43 mouse cellular contexts compared by ENCODE assay signal in the genomic region with DNA sequence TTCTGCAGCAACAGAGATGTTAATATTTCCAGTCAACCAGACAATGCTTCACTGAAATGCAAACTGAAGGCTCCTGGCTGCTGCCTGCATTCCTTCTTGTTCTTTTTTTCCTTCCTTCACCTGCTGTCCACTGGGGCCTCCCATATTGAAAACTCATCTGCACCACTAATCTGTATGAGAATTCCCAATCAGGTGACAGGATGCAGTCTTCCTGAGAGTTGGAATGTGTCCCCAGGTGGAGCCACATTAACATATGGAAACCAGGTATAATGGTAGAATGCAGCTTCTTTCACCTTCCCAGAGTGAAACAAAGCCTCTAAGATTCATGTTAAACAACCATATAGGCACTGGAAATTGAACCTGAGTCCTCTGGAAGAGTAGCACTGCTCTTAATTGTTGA. TPM values are rescaled to one million over a fixed set of nuclear protein-coding genes. Genes with fewer than 3 reads are reported as not detected.
"Had no signal": no experiment of that assay in that cellular context is flagged by ENCODE, and none has a peak within 500 bp of the region (broad histone marks: within the 10 kb centered on the region; RNA-seq: fewer than 3 reads in every experiment).

No protein-coding gene starts in this region.

- H3K27me3 ChIP-seq: heart, embryonic 12.5 days; hindbrain, embryonic 12.5 days; hindbrain, embryonic 15.5 days; kidney, embryonic 15.5 days; limb, embryonic 13.5 days; limb, embryonic 15.5 days; liver, embryonic 12.5 days had no signal

- H3K9ac ChIP-seq: heart, embryonic 12.5 days; hindbrain, embryonic 12.5 days; hindbrain, embryonic 15.5 days; kidney, embryonic 15.5 days; limb, embryonic 13.5 days; limb, embryonic 15.5 days; liver, embryonic 12.5 days had no signal

- H3K4me2 ChIP-seq: heart, embryonic 12.5 days; hindbrain, embryonic 12.5 days; hindbrain, embryonic 15.5 days; kidney, embryonic 15.5 days; limb, embryonic 13.5 days; limb, embryonic 15.5 days; liver, embryonic 12.5 days had no signal

- H3K36me3 ChIP-seq: heart, embryonic 10.5 days; heart, embryonic 12.5 days; hindbrain, embryonic 10.5 days; hindbrain, embryonic 15.5 days; liver, embryonic 12.5 days had no signal

- H3K4me3 ChIP-seq: gastrocnemius, adult 2 months; heart, embryonic 10.5 days; heart, embryonic 12.5 days; hindbrain, embryonic 10.5 days; hindbrain, embryonic 12.5 days; hindbrain, embryonic 15.5 days; kidney, embryonic 15.5 days; limb, embryonic 13.5 days; limb, embryonic 15.5 days; liver, embryonic 12.5 days had no signal

- ATAC-seq: hindbrain, postnatal 0 days; intestine, embryonic 16.5 days; liver, embryonic 12.5 days had no signal

- H3K27ac ChIP-seq: gastrocnemius, adult 2 months; heart, embryonic 10.5 days; hindbrain, embryonic 10.5 days; hindbrain, embryonic 12.5 days; hindbrain, embryonic 15.5 days; hindbrain, postnatal 0 days; kidney, embryonic 15.5 days; kidney, postnatal 0 days; limb, embryonic 13.5 days; limb, embryonic 15.5 days; liver, embryonic 12.5 days had no signal

- H3K9me3 ChIP-seq: heart, embryonic 10.5 days; heart, embryonic 12.5 days; hindbrain, embryonic 10.5 days; hindbrain, embryonic 12.5 days; hindbrain, embryonic 15.5 days; kidney, embryonic 15.5 days; limb, embryonic 13.5 days; limb, embryonic 15.5 days; liver, embryonic 12.5 days had no signal

- DNase-seq: gastrocnemius, adult 2 months; gastrocnemius, postnatal 10 days; gastrocnemius, postnatal 25 days; heart, adult 18-20 months; heart, postnatal 10 days; heart, postnatal 4 days; kidney, adult 11 months; kidney, adult 2 months; kidney, adult 9 months; kidney, postnatal 14 days; kidney, postnatal 36 days; layer of hippocampus, adult 9-11 months; layer of hippocampus, postnatal 36 days; left cerebral cortex, postnatal 4 days had no signal

RNA-seq across cellular contexts. Expression of gene 1700015G11Rik, which starts 57.8 kb away (rescaled TPM):
- total RNA-seq: gastrocnemius, adult 2 months; gastrocnemius, postnatal 10 days; gastrocnemius, postnatal 25 days; gastrocnemius, postnatal 4 days; granulocyte monocyte progenitor cell, adult 5-6 weeks; heart, adult 18-20 months; heart, adult 8-10 months; heart, postnatal 10 days; heart, postnatal 25 days; heart, postnatal 4 days; hindbrain, postnatal 0 days; layer of hippocampus, adult 18-20 months; layer of hippocampus, adult 8-10 months; layer of hippocampus, postnatal 14 days; layer of hippocampus, postnatal 36 days; left cerebral cortex, adult 18-20 months; left cerebral cortex, adult 8-10 months; left cerebral cortex, postnatal 10 days; left cerebral cortex, postnatal 25 days; left cerebral cortex, postnatal 4 days; liver, adult 2 months had no signal
- polyA plus RNA-seq: heart, embryonic 10.5 days; heart, embryonic 12.5 days; heart, embryonic 14.5 days; heart, embryonic 16.5 days; hindbrain, embryonic 10.5 days; hindbrain, embryonic 12.5 days; hindbrain, embryonic 15.5 days; hindbrain, postnatal 0 days; intestine, embryonic 14.5 days; intestine, embryonic 16.5 days; kidney, adult 2 months; kidney, embryonic 15.5 days; kidney, postnatal 0 days; large intestine, adult 2 months; limb, embryonic 11.5 days; limb, embryonic 13.5 days; limb, embryonic 15.5 days; liver, adult 2 months; liver, embryonic 12.5 days had no signal
